Mouse (Mus musculus): ENCODE measurements around the gene Nhsl2. TPM values are rescaled to one million over a fixed set of nuclear protein-coding genes. Genes with fewer than 3 reads are reported as not detected.
"Not testable (repeated sequence)": the region's sequence is repeated elsewhere in the genome, so short reads cannot be mapped to it uniquely, and the experiment has no call there.

The Nhsl2 gene
- total and polyA plus RNA-seq, 2 experiments from 2014 or later: 4.0 to 15.8 TPM

- no peak for TF ChIP-seq CTCF (IDR thresholded peaks at IDR 0.05; ENCODE audit: low read depth)
- no peaks in the 10 kb centered on the region for H3K36me3 ChIP-seq (ENCODE audit: insufficient read depth)
- ATAC-seq: no peak
- H3K4me1 ChIP-seq (ENCODE audit: insufficient read depth): 0 out of 2 replicates have a peak, but pooled peaks cover 2% of the 10 kb centered on the region
- H3K9ac ChIP-seq: no peak overlapping the region
- DNase-seq: peak; percentile 13
- H3K4me2 ChIP-seq (ENCODE audit: low read depth): no peak overlapping the region
- no peaks in the 10 kb centered on the region for H3K27me3 ChIP-seq (ENCODE audit: insufficient read depth, low read length)
- peak overlapping the region; percentile 80; the same call in 1 of the 2 replicates for H3K27ac ChIP-seq (ENCODE audit: low read depth, low read length)
- WGBS: 52% methylated on average over 10 of the region's 10 CpGs
- H3K9me3 ChIP-seq (ENCODE audit: low read length): no peaks in the 10 kb centered on the region
- H3K4me3 ChIP-seq (ENCODE audit: low read depth, low read length): no peak overlapping the region
Measured at GRCm38 (mm10) chrX:102081076-102081475, 231.9 kb downstream of the Nhsl2 start.

GRCm38 (mm10) chrX:102081573-102082279 lies 232.5 kb downstream of the Nhsl2 start:
- H3K4me3 ChIP-seq (ENCODE audit: low read depth, low read length): no peak overlapping the region
- no peak overlapping the region for H3K4me2 ChIP-seq (ENCODE audit: low read depth)
- no peaks in the 10 kb centered on the region for H3K27me3 ChIP-seq (ENCODE audit: insufficient read depth, low read length)
- no peak overlapping the region for H3K9ac ChIP-seq
- H3K27ac ChIP-seq (ENCODE audit: low read depth, low read length): peak overlapping the region; percentile 80
- H3K9me3 ChIP-seq (ENCODE audit: low read length): no peaks in the 10 kb centered on the region
- WGBS: 29% methylated on average over 7 of the region's 7 CpGs
- H3K36me3 ChIP-seq (ENCODE audit: insufficient read depth): no peaks in the 10 kb centered on the region
- DNase-seq (peak; percentile 76), ATAC-seq (peak; percentile 95)
- 0 out of 2 replicates have a peak, but pooled peaks cover 2% of the 10 kb centered on the region for H3K4me1 ChIP-seq (ENCODE audit: insufficient read depth)
- no peak for TF ChIP-seq CTCF (IDR thresholded peaks at IDR 0.05; ENCODE audit: low read depth)

- no peak overlapping the region for H3K9ac ChIP-seq
- H3K4me3 ChIP-seq (ENCODE audit: low read depth, low read length): no peak overlapping the region
- DNase-seq (peak; percentile 35), ATAC-seq (peak; percentile 25; the same call in 1 of the 2 replicates)
- no peak overlapping the region for H3K4me2 ChIP-seq (ENCODE audit: low read depth)
- peak overlapping the region; percentile 80 for H3K27ac ChIP-seq (ENCODE audit: low read depth, low read length)
- 38% methylated on average over 5 of the region's 5 CpGs for WGBS
- H3K4me1 ChIP-seq (ENCODE audit: insufficient read depth): 0 out of 2 replicates have a peak, but pooled peaks cover 2% of the 10 kb centered on the region
- no peaks in the 10 kb centered on the region for H3K9me3 ChIP-seq (ENCODE audit: low read length)
- H3K27me3 ChIP-seq (ENCODE audit: insufficient read depth, low read length): no peaks in the 10 kb centered on the region
- H3K36me3 ChIP-seq (ENCODE audit: insufficient read depth): no peaks in the 10 kb centered on the region
- no peak for TF ChIP-seq CTCF (IDR thresholded peaks at IDR 0.05; ENCODE audit: low read depth)
Measured at GRCm38 (mm10) chrX:102082340-102082739, 233.2 kb downstream of the Nhsl2 start.

GRCm38 (mm10) chrX:102085798-102086443 lies 236.7 kb downstream of the Nhsl2 start:
- Histone ChIP-seq H3K4me3 (ENCODE audit: low read depth, low read length) (no peak overlapping the region), H3K4me1 (ENCODE audit: insufficient read depth) (0 out of 2 replicates have a peak, but pooled peaks cover 2% of the 10 kb centered on the region), H3K27ac (ENCODE audit: low read depth, low read length) (no peak overlapping the region), H3K4me2 (ENCODE audit: low read depth) (no peak overlapping the region), H3K9ac (no peak overlapping the region), H3K36me3 (ENCODE audit: insufficient read depth) (no peaks in the 10 kb centered on the region), H3K27me3 (ENCODE audit: insufficient read depth, low read length) (no peaks in the 10 kb centered on the region), H3K9me3 (ENCODE audit: low read length) (no peaks in the 10 kb centered on the region)
- DNase-seq: no peak
- WGBS: 84% methylated on average over 8 of the region's 8 CpGs
- no peak for TF ChIP-seq CTCF (IDR thresholded peaks at IDR 0.05; ENCODE audit: low read depth)
- ATAC-seq: no peak

- no peak overlapping the region for H3K27ac ChIP-seq (ENCODE audit: low read depth, low read length)
- TF ChIP-seq CTCF (IDR thresholded peaks at IDR 0.05; ENCODE audit: low read depth): no peak
- no peak overlapping the region for H3K4me2 ChIP-seq (ENCODE audit: low read depth)
- no peaks in the 10 kb centered on the region for H3K9me3 ChIP-seq (ENCODE audit: low read length)
- no peaks in the 10 kb centered on the region for H3K36me3 ChIP-seq (ENCODE audit: insufficient read depth)
- no peaks in the 10 kb centered on the region for H3K4me1 ChIP-seq (ENCODE audit: insufficient read depth)
- H3K4me3 ChIP-seq (ENCODE audit: low read depth, low read length): no peak overlapping the region
- ATAC-seq: no peak
- DNase-seq: no peak
- no peak overlapping the region for H3K9ac ChIP-seq
- H3K27me3 ChIP-seq (ENCODE audit: insufficient read depth, low read length): no peaks in the 10 kb centered on the region
- 76% methylated on average over 3 of the region's 3 CpGs for WGBS
Measured at GRCm38 (mm10) chrX:102090605-102091004, 241.4 kb downstream of the Nhsl2 start.

GRCm38 (mm10) chrX:102094381-102094904 lies 245.3 kb downstream of the Nhsl2 start:
- H3K9me3 ChIP-seq (ENCODE audit: low read length): no peaks in the 10 kb centered on the region
- no peaks in the 10 kb centered on the region for H3K27me3 ChIP-seq (ENCODE audit: insufficient read depth, low read length)
- DNase-seq (no peak), ATAC-seq (no peak)
- H3K9ac ChIP-seq: no peak overlapping the region
- TF ChIP-seq CTCF (IDR thresholded peaks at IDR 0.05; ENCODE audit: low read depth): no peak
- H3K4me1 ChIP-seq (ENCODE audit: insufficient read depth): no peaks in the 10 kb centered on the region
- H3K27ac ChIP-seq (ENCODE audit: low read depth, low read length): no peak overlapping the region
- WGBS: 73% methylated on average over 7 of the region's 7 CpGs
- no peak overlapping the region for H3K4me3 ChIP-seq (ENCODE audit: low read depth, low read length)
- no peaks in the 10 kb centered on the region for H3K36me3 ChIP-seq (ENCODE audit: insufficient read depth)
- H3K4me2 ChIP-seq (ENCODE audit: low read depth): no peak overlapping the region

- Histone ChIP-seq H3K9me3 (ENCODE audit: low read length) (no peaks in the 10 kb centered on the region), H3K27me3 (ENCODE audit: insufficient read depth, low read length) (no peaks in the 10 kb centered on the region), H3K4me3 (ENCODE audit: low read depth, low read length) (no peak overlapping the region), H3K9ac (no peak overlapping the region), H3K4me1 (ENCODE audit: insufficient read depth) (no peaks in the 10 kb centered on the region), H3K27ac (ENCODE audit: low read depth, low read length) (no peak overlapping the region), H3K4me2 (ENCODE audit: low read depth) (no peak overlapping the region), H3K36me3 (ENCODE audit: insufficient read depth) (no peaks in the 10 kb centered on the region)
- no peak for TF ChIP-seq CTCF (IDR thresholded peaks at IDR 0.05; ENCODE audit: low read depth)
- ATAC-seq: no peak
- DNase-seq: no peak
- WGBS: 65% methylated on average over 7 of the region's 7 CpGs
Measured at GRCm38 (mm10) chrX:102101886-102102285, 252.7 kb downstream of the Nhsl2 start.

- H3K9me3 ChIP-seq (ENCODE audit: low read length); H3K27ac ChIP-seq (ENCODE audit: low read depth, low read length); H3K27me3 ChIP-seq (ENCODE audit: insufficient read depth, low read length); DNase-seq; H3K9ac ChIP-seq; H3K4me1 ChIP-seq (ENCODE audit: insufficient read depth); H3K36me3 ChIP-seq (ENCODE audit: insufficient read depth); H3K4me2 ChIP-seq (ENCODE audit: low read depth); ATAC-seq; H3K4me3 ChIP-seq (ENCODE audit: low read depth, low read length): not testable (repeated sequence)
- WGBS: 60% methylated on average over 2 of the region's 2 CpGs
Measured at GRCm38 (mm10) chrX:102103830-102104229, 254.6 kb downstream of the Nhsl2 start.

GRCm38 (mm10) chrX:102109349-102109748 lies 260.2 kb downstream of the Nhsl2 start:
- WGBS: 84% methylated on average over 5 of the region's 5 CpGs
- H3K4me3 ChIP-seq (ENCODE audit: low read depth, low read length); H3K4me1 ChIP-seq (ENCODE audit: insufficient read depth); H3K36me3 ChIP-seq (ENCODE audit: insufficient read depth); ATAC-seq; H3K27me3 ChIP-seq (ENCODE audit: insufficient read depth, low read length); H3K4me2 ChIP-seq (ENCODE audit: low read depth); H3K9ac ChIP-seq; H3K27ac ChIP-seq (ENCODE audit: low read depth, low read length); DNase-seq; H3K9me3 ChIP-seq (ENCODE audit: low read length): not testable (repeated sequence)
